Mouse (Mus musculus) limb, embryonic 15.5 days (tissue): ENCODE measurements around the gene Hps1. TPM values are rescaled to one million over a fixed set of nuclear protein-coding genes. Genes with fewer than 3 reads are reported as not detected.

Experiments used
- polyA plus RNA-seq: library from polyadenylated mRNA; unstranded; fragments of >200 nt; fragmentation: Nextera tagmentation; extraction: Ambion mirVana; gene quantifications from 2 replicates; pipeline ENCODE4 v1.2.1, GENCODE M21; 2015

Hps1 gene
- polyA plus RNA-seq, 1 experiment from 2014 or later = 15.3 TPM

Other genes with a start within 250 kb of the Hps1 start
- gene Loxl4, start 167.2 kb downstream of the Hps1 start, polyA plus RNA-seq = 3.6 and 3.9 TPM in 2 replicates
- gene Pyroxd2, start 27.2 kb downstream of the Hps1 start, polyA plus RNA-seq = 3.1 and 3.5 TPM in 2 replicates